Mouse (Mus musculus) left cerebral cortex, adult 8-10 months (tissue): ENCODE data around the gene Serpinf2. TPM values are rescaled to one million over a fixed set of nuclear protein-coding genes. Genes with fewer than 3 reads are reported as not detected.
"Not testable (repeated sequence)": the region's sequence is repeated elsewhere in the genome, so short reads cannot be mapped to it uniquely, and the experiment has no call there.

ENCODE experiments used
- DNase-seq, 2 experiments: peaks; one replicate each; pipeline ENCODE4 v3.0.0; 2022; ENCODE audit warnings: low spot score in 2 of 2
- microRNA-seq, 2 experiments: library from miRNA; unstranded; fragments of <30 nt; microRNA quantifications; one replicate each; pipeline ENCODE4 v1.2.0; 2022
- total RNA-seq, 4 experiments: library from RNA; stranded (reverse); gene quantifications; 2 replicates each; pipeline ENCODE4 v1.2.4; 2022

Gene Serpinf2
- total RNA-seq, 4 experiments from 2014 or later, result 0.27 to 0.84 (median 0.43) TPM; not detected in 1

- DNase-seq, result no peak
Observed at GRCm38 (mm10) chr11:75397452-75397851, 41.9 kb downstream of the Serpinf2 start.

GRCm38 (mm10) chr11:75395611-75396010 is 43.8 kb downstream of the Serpinf2 start:
- no peak for DNase-seq

GRCm38 (mm10) chr11:75383529-75383928 is 55.9 kb downstream of the Serpinf2 start:
- not testable (repeated sequence) for DNase-seq

Small RNA genes within 50 kb of the gene (microRNA-seq; reads per million reads assigned to microRNA genes)
- gene Mir22, result 2,741 to 3,096 reads per million in 2 experiments

Other genes with a start within 250 kb of the Serpinf2 start
- 10 to 100 TPM; 22.7 to 28.7 (median 27.0) TPM for gene Dph1, start 248.3 kb downstream of the Serpinf2 start, total RNA-seq
- gene Rtn4rl1, start 245.8 kb downstream of the Serpinf2 start, total RNA-seq, result 10 to 100 TPM; 67.2 to 72.6 (median 67.9) TPM
- 10 to 100 TPM; 47.5 to 51.4 (median 50.2) TPM for gene Rpa1, start 91.3 kb downstream of the Serpinf2 start, total RNA-seq
- gene Smyd4, start 91.2 kb downstream of the Serpinf2 start, total RNA-seq, result 10 to 100 TPM; 13.9 to 22.5 (median 18.1) TPM
- 10 to 100 TPM in 2 of 4 experiments, 1 to 10 TPM in 2; 8.5 to 17.8 (median 11.3) TPM for gene Serpinf1, start 16.9 kb downstream of the Serpinf2 start, total RNA-seq
- gene Wdr81, start 15.1 kb upstream of the Serpinf2 start, total RNA-seq, result 10 to 100 TPM; 20.2 to 22.5 (median 22.0) TPM
- under 1 TPM; 0.62 to 0.99 (median 0.82) TPM for gene Tlcd2, start 22.1 kb upstream of the Serpinf2 start, total RNA-seq
- 100 to 1,000 TPM; 138 to 159 (median 149) TPM for gene Prpf8, start 47.2 kb upstream of the Serpinf2 start, total RNA-seq
- gene Rilp, start 70.5 kb upstream of the Serpinf2 start, total RNA-seq, result 1 to 10 TPM; 1.7 to 2.4 (median 2.1) TPM
- 1 to 10 TPM; 1.6 to 1.9 (median 1.7) TPM for gene Scarf1, start 73.9 kb upstream of the Serpinf2 start, total RNA-seq
- gene Slc43a2, start 92.1 kb upstream of the Serpinf2 start, total RNA-seq, result 10 to 100 TPM; 45.5 to 58.2 (median 52.2) TPM
- gene Pitpna, start 148.5 kb upstream of the Serpinf2 start, total RNA-seq, result 100 to 1,000 TPM; 300 to 319 (median 307) TPM
- gene Inpp5k, start 191.4 kb upstream of the Serpinf2 start, total RNA-seq, result 10 to 100 TPM; 41.3 to 43.5 (median 42.5) TPM
- 10 to 100 TPM; 18.2 to 27.0 (median 21.2) TPM for gene Myo1c, start 210.9 kb upstream of the Serpinf2 start, total RNA-seq
- gene Crk, start 239.7 kb upstream of the Serpinf2 start, total RNA-seq, result 100 to 1,000 TPM; 108 to 117 (median 112) TPM